Mouse (Mus musculus) thymus, adult 2 months (tissue): ENCODE results near the gene Rgs3.

Experiments
- CTCF ChIP-seq: fragments of 200-500 bp; IDR thresholded peaks from 2 replicates; pipeline ENCODE4 v1.5.1; 2012; ENCODE audit warnings: mild to moderate bottlenecking, control low read depth, low read length, moderate library complexity, borderline replicate concordance; ENCODE audit not compliant: control insufficient read depth, poor library complexity, insufficient read depth; ENCODE audit errors: extremely low read depth
- POLR2A ChIP-seq: fragments of 200-500 bp; IDR thresholded peaks from 2 replicates; pipeline ENCODE4 v1.6.1; 2012; ENCODE audit warnings: mild to moderate bottlenecking, low read length, control low read depth, moderate library complexity; ENCODE audit not compliant: control insufficient read depth, poor library complexity, insufficient read depth; ENCODE audit errors: extremely low read depth

DNA sequence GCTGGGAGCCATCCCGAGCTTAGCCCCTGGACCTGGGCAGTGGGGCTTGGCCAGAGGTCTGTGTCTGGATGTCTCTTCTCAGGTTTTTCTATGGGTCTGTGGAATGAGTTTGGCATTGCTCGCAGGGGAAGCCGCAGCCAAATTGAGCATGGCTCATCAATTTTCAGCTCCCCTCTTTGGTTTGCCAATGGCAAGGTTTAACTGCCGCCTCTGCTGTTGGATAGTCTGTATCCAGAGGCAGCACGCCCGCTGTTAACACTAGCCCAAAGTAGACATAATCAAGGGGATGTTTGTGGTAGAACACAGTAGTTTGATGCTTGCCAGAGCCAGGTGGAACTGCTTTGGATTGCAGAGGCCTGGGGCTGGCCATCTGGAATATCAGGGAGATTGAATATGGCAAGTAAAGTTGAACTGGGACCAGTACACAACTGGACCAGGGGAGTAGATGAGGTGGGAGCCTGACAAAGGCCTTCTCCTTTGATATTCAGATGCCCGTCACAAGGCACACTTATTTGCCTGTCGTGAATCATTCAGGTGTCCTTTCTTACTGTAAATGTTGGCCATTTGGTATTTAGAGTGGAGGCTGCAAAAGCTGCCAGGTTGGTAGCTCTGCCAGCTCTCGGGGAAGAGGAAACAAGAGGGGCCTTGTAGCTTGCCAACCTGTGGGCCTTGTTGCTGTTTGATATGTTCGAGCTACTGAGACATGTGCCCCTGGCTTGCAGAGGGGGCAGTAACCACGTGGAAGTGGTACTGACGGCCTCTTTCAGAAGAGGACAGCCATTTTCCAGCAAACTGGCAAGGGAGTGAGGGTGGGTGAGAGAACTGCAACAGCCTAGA lies 93.5 kb downstream of the Rgs3 start:
- no peak for TF ChIP-seq POLR2A
- no peak for TF ChIP-seq CTCF
